Mouse (Mus musculus) heart, postnatal 36 days (tissue): ENCODE results near the gene Gm38655. TPM values are rescaled to one million over a fixed set of nuclear protein-coding genes. Genes with fewer than 3 reads are reported as not detected.
"Not testable (repeated sequence)": the region's sequence is repeated elsewhere in the genome, so short reads cannot be mapped to it uniquely, and the experiment has no call there.

Experiments
- DNase-seq, 2 experiments: peaks; one replicate each; pipeline ENCODE4 v3.0.0; 2021 to 2022
- intact Hi-C: fragments of 180-260 bp; cut with DNase I; formaldehyde crosslinking; loops from one replicate; pipeline ENCODE4 v1.15.1; 2025
- total RNA-seq, 2 experiments: library from RNA; stranded (reverse); gene quantifications; 2 replicates each; pipeline ENCODE4 v1.2.3; 2021

The Gm38655 gene
- total RNA-seq, result not detected

GRCm38 (mm10) chr17:25175411-25175810 is at the start of gene Gm38655:
TSS of gene Gm38655 (minus strand) at chr17:25175471.
- no peak for DNase-seq
- intact Hi-C loops, result no loop called here

GRCm38 (mm10) chr17:25224586-25225222 is 49.4 kb upstream of the Gm38655 start:
- no peak for DNase-seq
- intact Hi-C loops, result no loop called here

- intact Hi-C loops, result no loop called here
- DNase-seq, result no peak
Observed at GRCm38 (mm10) chr17:25222951-25223601, 47.8 kb upstream of the Gm38655 start.

- intact Hi-C loops, result not testable (repeated sequence)
Observed at GRCm38 (mm10) chr17:25222504-25222940, 47.3 kb upstream of the Gm38655 start.

GRCm38 (mm10) chr17:25221821-25222503 is 46.7 kb upstream of the Gm38655 start:
- DNase-seq, result peak; percentile 22 to 32
- intact Hi-C loops, result no loop called here

More at GRCm38 (mm10) chr17:25222504-25222940, 47.3 kb upstream of the Gm38655 start:
- not testable (repeated sequence) for DNase-seq

GRCm38 (mm10) chr17:25220746-25221145 is 45.5 kb upstream of the Gm38655 start:
- DNase-seq, result no peak
- intact Hi-C loops, result no loop called here

- intact Hi-C loops, result no loop called here
- DNase-seq, result no peak
Observed at GRCm38 (mm10) chr17:25219492-25220295, 44.4 kb upstream of the Gm38655 start.

- no peak for DNase-seq
- intact Hi-C loops, result no loop called here
Observed at GRCm38 (mm10) chr17:25218967-25219366, 43.7 kb upstream of the Gm38655 start.

- intact Hi-C loops, result no loop called here
- DNase-seq, result no peak
Observed at GRCm38 (mm10) chr17:25215431-25215830, 40.2 kb upstream of the Gm38655 start.

GRCm38 (mm10) chr17:25211705-25212104 is 36.4 kb upstream of the Gm38655 start:
- intact Hi-C loops, result no loop called here
- peak in 1 of 2 experiments; percentile 10 for DNase-seq

GRCm38 (mm10) chr17:25210680-25211466 is 35.6 kb upstream of the Gm38655 start:
- intact Hi-C loops, result no loop called here
- peak; percentile 10 to 39 for DNase-seq

GRCm38 (mm10) chr17:25210006-25210405 is 34.7 kb upstream of the Gm38655 start:
- no peak for DNase-seq
- intact Hi-C loops, result no loop called here

- DNase-seq, result no peak
- intact Hi-C loops, result no loop called here
Observed at GRCm38 (mm10) chr17:25202401-25202800, 27.1 kb upstream of the Gm38655 start.

GRCm38 (mm10) chr17:25189091-25189490 is 13.8 kb upstream of the Gm38655 start:
- intact Hi-C loops, result loop anchor here (5.0 to 10.0 kb wide), 2 partner anchors 252 to 444 kb away; partner anchors contain the start of gene Mapk8ip3
- no peak for DNase-seq

GRCm38 (mm10) chr17:25188150-25189031 is 13.1 kb upstream of the Gm38655 start, which contains the start of gene Unkl:
TSS of gene Unkl (plus strand) at chr17:25188397.
- intact Hi-C loops, result loop anchor here (5.0 to 10.0 kb wide), 2 partner anchors 251 to 444 kb away; partner anchors contain the start of gene Mapk8ip3
- DNase-seq, result peak; percentile 78 to 84

- intact Hi-C loops, result loop anchor here (5.0 to 10.0 kb wide), 2 partner anchors 250 to 443 kb away; partner anchors contain the start of gene Mapk8ip3
- DNase-seq, result peak; percentile 10 to 15
Observed at GRCm38 (mm10) chr17:25187784-25188149, 12.5 kb upstream of the Gm38655 start.

GRCm38 (mm10) chr17:25184961-25185360 is 9.7 kb upstream of the Gm38655 start:
- no peak for DNase-seq
- intact Hi-C loops, result loop anchor here (2.0 to 10.0 kb wide), 4 partner anchors 68 to 440 kb away; partner anchors contain the start of genes Mapk8ip3 and Telo2

- intact Hi-C loops, result loop anchor here (2.0 to 10.0 kb wide), 3 partner anchors 67 to 439 kb away; partner anchors contain the start of gene Telo2
- DNase-seq, result peak; percentile 97 to 99
Observed at GRCm38 (mm10) chr17:25184129-25184691, 8.9 kb upstream of the Gm38655 start, which contains the start of gene BC003965. TSS of gene BC003965 (plus strand) at chr17:25184554.
